Mouse (Mus musculus): ENCODE data around the gene Trim66.

Trim66 gene

GRCm38 (mm10) chr7:109508034-109508433 lies at the start of gene Trim66:
Gene Trim66, minus strand, starts transcription at chr7:109508134.
- no peak for DNase-seq

- DNase-seq = no peak
Observed at GRCm38 (mm10) chr7:109546726-109547125, 38.8 kb upstream of the Trim66 start.

- DNase-seq = no peak
Observed at GRCm38 (mm10) chr7:109546186-109546585, 38.3 kb upstream of the Trim66 start.

- no peak for DNase-seq
Observed at GRCm38 (mm10) chr7:109545255-109545993, 37.5 kb upstream of the Trim66 start.

- DNase-seq = no peak
Observed at GRCm38 (mm10) chr7:109544792-109545191, 36.9 kb upstream of the Trim66 start.

- DNase-seq = no peak
Observed at GRCm38 (mm10) chr7:109542364-109542628, 34.4 kb upstream of the Trim66 start.

- no peak for DNase-seq
Observed at GRCm38 (mm10) chr7:109541609-109542363, 33.9 kb upstream of the Trim66 start.

GRCm38 (mm10) chr7:109540902-109541301 lies 33.0 kb upstream of the Trim66 start:
- no peak for DNase-seq

GRCm38 (mm10) chr7:109536451-109536946 lies 28.6 kb upstream of the Trim66 start:
- peak; percentile 78 to 83 for DNase-seq

GRCm38 (mm10) chr7:109534921-109535320 lies 27.0 kb upstream of the Trim66 start:
- DNase-seq = peak; percentile 48 to 60

- DNase-seq = peak in 1 of 2 experiments; percentile 34
Observed at GRCm38 (mm10) chr7:109533888-109534287, 26.0 kb upstream of the Trim66 start.

- DNase-seq = no peak
Observed at GRCm38 (mm10) chr7:109533129-109533528, 25.2 kb upstream of the Trim66 start.

GRCm38 (mm10) chr7:109532691-109533090 lies 24.8 kb upstream of the Trim66 start:
- no peak for DNase-seq

- no peak for DNase-seq
Observed at GRCm38 (mm10) chr7:109531501-109531900, 23.6 kb upstream of the Trim66 start.

- no peak for DNase-seq
Observed at GRCm38 (mm10) chr7:109529741-109530140, 21.8 kb upstream of the Trim66 start.

- peak; percentile 59 to 72 for DNase-seq
Observed at GRCm38 (mm10) chr7:109528356-109528755, 20.4 kb upstream of the Trim66 start.

GRCm38 (mm10) chr7:109527536-109527935 lies 19.6 kb upstream of the Trim66 start:
- no peak for DNase-seq

- DNase-seq = no peak
Observed at GRCm38 (mm10) chr7:109525740-109526663, 18.1 kb upstream of the Trim66 start.

- DNase-seq = no peak
Observed at GRCm38 (mm10) chr7:109524763-109525162, 16.8 kb upstream of the Trim66 start.

- DNase-seq = no peak
Observed at GRCm38 (mm10) chr7:109524442-109524744, 16.5 kb upstream of the Trim66 start.

- peak; percentile 56 to 71 for DNase-seq
Observed at GRCm38 (mm10) chr7:109523741-109524441, 16.0 kb upstream of the Trim66 start.

GRCm38 (mm10) chr7:109523304-109523703 lies 15.4 kb upstream of the Trim66 start:
- DNase-seq = no peak

- DNase-seq = no peak
Observed at GRCm38 (mm10) chr7:109522084-109522483, 14.2 kb upstream of the Trim66 start.

Data from cerebellum, postnatal 25 days (tissue).